Mouse (Mus musculus) ES-CJ7 (cell line): ENCODE measurements at regions not wholly inside any gene's neighbourhood (a gene's known extent, or its start where the extent isn't known, plus 50 kb on each side); places are given as distances from the start of the nearest gene placed in this dataset.

Experiments
- DNase-seq: peaks from one replicate; pipeline ENCODE4 v3.0.0; 2011; ENCODE audit warnings: low read depth, low spot score

- no peak for DNase-seq
These were observed 122.2 kb downstream of the Ppp1r3a start for GRCm38 (mm10) chr6:14632837-14633236.

- no peak for DNase-seq
These were observed 123.2 kb downstream of the Ppp1r3a start for GRCm38 (mm10) chr6:14631719-14632445.

GRCm38 (mm10) chr6:14616629-14617028 is 138.4 kb downstream of the Ppp1r3a start:
- no peak for DNase-seq

DNA sequence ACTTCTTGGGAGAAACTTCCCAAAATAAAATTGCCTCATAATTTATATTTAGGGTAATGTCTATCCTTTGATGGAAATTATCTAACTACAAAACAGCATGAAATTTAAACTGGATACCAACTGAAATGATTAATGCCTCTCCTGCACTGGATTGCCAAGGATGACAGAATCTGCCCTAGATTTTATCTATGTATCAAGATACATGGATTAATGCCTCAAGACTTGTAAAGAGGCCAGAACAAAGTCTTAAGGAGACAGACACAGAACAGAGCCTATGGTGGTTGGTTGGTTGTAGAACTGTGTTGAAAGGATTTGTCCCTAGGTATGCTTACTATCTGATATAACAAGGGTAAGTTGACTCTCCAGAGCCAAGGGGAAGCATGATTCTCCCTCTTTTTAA is 147.0 kb downstream of the Ppp1r3a start:
- DNase-seq: no peak

- DNase-seq: no peak
These were observed 154.4 kb downstream of the Ppp1r3a start for GRCm38 (mm10) chr6:14600543-14601249.

DNA sequence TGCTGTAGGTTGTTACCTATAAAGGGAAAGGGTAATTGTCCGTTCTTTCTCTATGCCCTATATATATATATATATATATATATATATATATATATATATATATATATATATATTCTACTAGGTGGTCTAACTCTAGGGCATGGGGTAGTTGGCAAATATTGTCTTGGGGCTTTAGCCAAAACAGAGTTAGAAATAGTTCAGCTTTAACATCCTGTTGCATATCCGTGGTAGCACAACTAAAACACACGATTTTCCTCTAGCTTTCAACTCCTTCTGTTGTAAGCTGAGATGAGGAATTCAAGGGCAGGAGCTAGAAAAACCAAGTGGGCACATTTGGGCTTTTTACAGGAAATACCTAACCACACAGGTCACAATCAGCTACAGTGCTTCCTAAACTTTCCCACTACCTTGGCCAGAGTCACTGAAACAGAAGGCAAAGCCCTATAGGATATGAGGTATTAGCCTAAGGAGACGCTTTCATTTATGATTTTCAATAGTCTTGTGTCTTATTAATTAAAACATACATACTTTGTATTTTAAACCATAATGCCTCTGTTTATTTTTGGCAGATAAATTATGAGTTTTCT is 158.1 kb downstream of the Ppp1r3a start:
- no peak for DNase-seq

GRCm38 (mm10) chr6:14585827-14586226 is 169.2 kb downstream of the Ppp1r3a start:
- peak; percentile 26 for DNase-seq

GRCm38 (mm10) chr6:14583829-14584228 is 171.2 kb downstream of the Ppp1r3a start:
- DNase-seq: no peak

DNA sequence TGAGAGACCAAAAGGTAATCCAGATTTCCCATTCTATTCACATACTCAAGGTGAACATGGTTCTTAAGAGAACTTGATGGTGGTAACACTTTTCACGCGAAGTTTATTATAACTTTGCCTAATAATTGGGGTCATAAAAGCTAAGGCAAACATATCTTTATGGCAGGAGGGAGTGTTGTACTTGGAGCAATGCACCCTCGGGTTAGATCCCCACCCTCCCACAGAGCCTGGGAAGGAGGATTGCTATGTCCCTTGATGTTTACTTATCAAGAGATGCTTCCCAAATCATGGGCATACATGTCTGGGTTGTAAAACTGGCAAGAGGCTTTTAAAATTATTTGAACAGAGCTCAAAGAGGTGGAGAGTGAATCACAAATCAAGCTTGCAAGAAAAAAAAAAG is 180.5 kb downstream of the Ppp1r3a start:
- DNase-seq: no peak

DNA sequence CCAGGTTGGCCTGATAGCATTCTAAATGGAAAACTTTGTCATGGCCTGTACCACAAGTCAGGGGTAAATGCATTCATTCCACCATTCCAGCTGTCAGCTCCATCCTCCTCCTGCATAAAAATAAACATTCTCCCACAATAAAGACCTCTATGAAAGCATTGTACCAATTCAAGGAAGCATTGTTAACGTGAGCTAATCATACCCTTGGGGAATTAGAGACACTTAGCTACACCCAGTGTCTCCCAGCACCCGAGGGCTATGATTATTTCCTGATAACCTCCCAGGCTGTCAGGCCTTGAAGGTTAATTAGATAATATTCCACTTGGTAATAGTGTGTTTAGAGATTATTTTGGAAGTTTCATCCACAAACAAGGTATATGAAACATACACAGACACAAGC is 182.1 kb downstream of the Ppp1r3a start:
- DNase-seq: no peak

- DNase-seq: no peak
These were observed 214.7 kb downstream of the Ppp1r3a start for GRCm38 (mm10) chr6:14540333-14540732.

DNA sequence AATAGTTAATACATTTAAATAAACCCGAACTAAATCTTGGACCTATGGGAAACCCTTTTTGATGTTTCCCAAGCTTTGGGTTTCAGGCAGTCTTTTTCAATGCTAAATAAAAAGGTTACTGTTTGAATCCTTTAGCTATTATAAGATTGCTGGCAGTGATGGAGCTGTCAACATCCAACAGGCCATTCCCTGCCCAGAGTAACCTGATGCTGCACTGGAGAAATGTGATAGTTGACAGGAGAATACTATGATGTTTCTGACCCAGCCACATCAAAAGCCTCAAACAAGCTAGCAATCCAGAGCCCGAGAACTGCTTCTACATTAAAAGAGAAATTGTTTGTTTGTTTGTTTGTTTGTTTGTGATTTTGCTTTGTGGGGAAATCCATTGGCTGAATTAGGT is 226.0 kb downstream of the Ppp1r3a start:
- DNase-seq: no peak

DNA sequence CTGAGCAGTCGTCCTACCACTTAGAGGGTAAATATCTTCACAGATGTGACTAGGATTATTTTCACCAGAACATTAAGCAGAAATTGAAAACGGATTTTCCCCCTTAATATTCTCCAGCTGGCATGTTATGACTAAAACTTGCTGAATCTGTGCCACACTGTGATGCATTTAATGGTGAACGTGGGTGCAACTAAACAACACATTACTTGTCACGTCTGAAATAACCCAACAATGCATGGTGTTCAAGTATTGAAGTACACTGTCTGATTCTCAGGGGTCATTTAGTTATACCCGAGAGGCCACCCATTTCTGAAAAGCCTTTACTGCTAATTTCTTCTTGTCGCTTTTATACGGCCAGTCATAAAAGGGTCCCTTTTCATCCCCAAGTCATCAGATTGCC is 226.5 kb downstream of the Ppp1r3a start:
- no peak for DNase-seq

GRCm38 (mm10) chr6:14522742-14523141 is 232.3 kb downstream of the Ppp1r3a start:
- peak; percentile 39 for DNase-seq

DNA sequence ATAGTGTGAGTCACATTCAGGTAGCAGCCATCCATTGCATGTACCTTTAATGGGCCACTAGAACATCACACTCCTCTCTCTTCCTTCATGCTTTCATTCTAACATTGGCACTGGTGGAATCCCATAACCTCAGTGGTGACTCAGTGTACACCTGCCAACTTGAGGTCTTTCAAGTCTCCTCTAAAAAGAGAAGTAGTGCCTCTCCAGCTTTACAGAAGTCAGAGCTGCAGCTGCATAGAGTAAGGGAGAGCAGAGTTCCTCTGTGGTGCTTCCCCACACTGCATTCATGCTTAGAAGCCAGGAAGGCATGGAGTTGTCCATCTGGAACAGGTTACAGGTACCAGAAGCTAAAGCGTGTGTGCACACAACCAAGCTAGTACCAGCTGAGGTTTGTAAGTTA is 233.8 kb downstream of the Ppp1r3a start:
- DNase-seq: no peak

- no peak for DNase-seq
These were observed 250.9 kb downstream of the Ppp1r3a start for GRCm38 (mm10) chr6:14504171-14504570.

DNA sequence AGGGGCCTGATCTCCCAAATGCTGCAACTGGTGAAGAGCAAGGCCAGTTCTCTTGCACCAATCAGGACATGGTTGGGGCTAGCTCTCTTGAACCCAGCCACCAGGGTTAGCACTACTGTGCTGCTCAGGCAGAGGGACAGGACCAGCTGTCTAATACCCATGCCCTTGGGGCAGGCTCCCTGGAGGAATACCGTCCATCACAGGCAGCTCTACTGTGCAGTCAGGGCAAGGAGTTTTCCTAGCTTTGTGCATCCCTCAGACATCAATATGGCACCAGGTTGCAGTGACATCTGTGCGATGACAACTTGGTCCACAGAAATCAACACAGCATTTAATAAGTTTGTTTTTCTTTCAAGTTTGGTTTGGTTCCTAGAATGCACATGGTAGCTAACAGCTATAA is 254.4 kb downstream of the Ppp1r3a start:
- peak; percentile 32 for DNase-seq

DNA sequence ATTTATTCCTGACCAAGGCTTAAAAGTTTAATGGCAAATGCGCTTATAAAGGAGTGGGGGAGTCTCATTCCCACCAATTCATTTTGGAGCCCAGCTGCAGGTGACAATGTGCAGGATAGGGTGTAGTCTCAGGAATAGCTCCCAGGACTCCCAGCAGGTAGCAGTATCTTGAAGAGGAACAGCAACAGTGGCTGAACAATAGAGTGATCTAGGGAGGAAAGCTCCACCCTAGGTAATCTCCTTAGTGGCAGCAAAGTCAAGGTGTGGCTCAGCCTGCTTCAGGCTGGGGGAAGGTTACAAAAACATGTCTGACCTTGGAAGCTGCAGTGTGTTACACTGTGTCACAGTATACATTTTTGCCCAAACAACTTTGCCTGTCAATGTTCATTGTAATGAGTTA is 255.2 kb downstream of the Ppp1r3a start:
- DNase-seq: peak; percentile 90

DNA sequence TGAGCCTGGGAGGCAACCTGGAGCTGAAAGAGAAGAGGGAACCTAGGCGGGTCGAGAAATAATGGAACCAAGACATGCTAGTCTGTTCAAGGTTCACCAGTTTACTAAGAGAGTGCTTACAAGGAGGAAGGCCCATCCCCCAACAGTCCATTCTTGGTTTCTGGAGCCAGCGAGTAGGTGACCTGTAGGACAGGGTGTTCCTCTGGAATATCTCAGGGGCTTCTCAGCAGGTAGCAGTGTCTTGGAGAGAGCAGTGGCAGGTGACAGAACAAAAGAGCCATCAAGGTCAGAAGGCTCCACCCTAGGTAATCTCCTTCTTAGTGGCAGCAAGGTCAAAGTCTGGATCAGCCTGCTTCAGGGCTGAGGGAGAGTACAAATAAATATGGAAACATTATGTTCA is 268.4 kb downstream of the Ppp1r3a start:
- DNase-seq: peak; percentile 90

- no peak for DNase-seq
These were observed 298.7 kb downstream of the Ppp1r3a start for GRCm38 (mm10) chr6:14456394-14456793.

- peak; percentile 67 for DNase-seq
These were observed 301.8 kb downstream of the Ppp1r3a start for GRCm38 (mm10) chr6:14453321-14453720.

DNA sequence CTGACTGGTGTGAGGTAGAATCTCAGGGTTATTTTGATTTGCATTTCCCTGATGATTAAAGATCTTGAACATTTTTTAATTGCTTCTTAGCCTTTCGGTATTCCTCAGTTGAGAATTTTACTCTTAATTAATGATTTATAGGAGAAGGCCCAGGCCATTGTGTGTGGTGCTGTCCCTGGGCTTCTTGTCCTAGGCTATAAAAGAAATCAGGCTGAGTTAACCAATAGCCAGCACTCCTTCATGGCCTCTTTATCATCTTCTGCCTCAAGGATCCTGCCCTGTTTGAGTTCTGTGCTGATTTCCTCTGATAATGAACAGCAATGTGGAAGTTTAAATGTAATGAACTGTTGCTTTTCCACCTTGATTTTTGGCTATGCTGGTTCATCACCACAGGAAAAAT is 323.3 kb downstream of the Ppp1r3a start:
- DNase-seq: no peak

DNA sequence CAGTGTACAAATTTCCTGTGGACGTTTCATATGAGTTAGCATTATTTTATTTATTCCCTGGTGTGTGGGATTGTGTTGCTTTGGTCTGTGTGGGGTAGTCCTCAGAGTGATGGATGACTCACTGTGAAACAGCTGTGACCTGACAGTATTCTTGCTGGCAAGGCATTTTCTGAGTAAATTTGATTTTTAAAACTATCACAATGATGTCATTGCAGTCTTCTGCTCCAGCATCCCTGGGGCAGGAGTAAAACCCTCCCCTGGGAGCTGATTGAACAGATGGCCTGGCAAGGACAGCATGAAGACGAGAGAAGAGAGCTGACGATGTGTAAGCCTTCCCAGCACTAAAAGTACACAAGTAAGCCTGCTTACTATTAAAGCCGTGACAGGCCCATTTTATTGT is 345.3 kb downstream of the Ppp1r3a start:
- DNase-seq: no peak
